Comparison of ENCODE assay signal across 27 mouse cellular contexts in genomic region chr15:62490548-62490947, GRCm38 (mm10).
"Had no signal": no experiment of that assay in that cellular context is flagged by ENCODE, and none has a peak within 500 bp of the region (broad histone marks: within the 10 kb centered on the region; RNA-seq: fewer than 3 reads in every experiment).

No protein-coding gene starts in this region.

- ATAC-seq: hindbrain, embryonic 16.5 days; inflammation-experienced regulatory T-cells, adult 6 months; intestine, embryonic 15.5 days; intestine, postnatal 0 days had no signal

- DNase-seq: gastrocnemius, adult 2 months; gastrocnemius, postnatal 10 days; gastrocnemius, postnatal 25 days; heart, adult 18-20 months; heart, postnatal 10 days; heart, postnatal 4 days; kidney, adult 18-20 months; kidney, adult 8-10 months; kidney, postnatal 10 days; kidney, postnatal 25 days; kidney, postnatal 4 days; liver; liver, embryonic 13.5 days had no signal

- H3K9me3 ChIP-seq: heart, embryonic 10.5 days; heart, embryonic 12.5 days; hindbrain, embryonic 10.5 days; hindbrain, embryonic 12.5 days; intestine, embryonic 15.5 days; limb, embryonic 10.5 days; limb, embryonic 12.5 days; liver, embryonic 13.5 days had no signal

- H3K9ac ChIP-seq: heart, embryonic 12.5 days; hindbrain, embryonic 12.5 days; hindbrain, embryonic 14.5 days; intestine, embryonic 15.5 days; limb, embryonic 12.5 days; liver, embryonic 13.5 days had no signal

- H3K36me3 ChIP-seq: heart, embryonic 10.5 days; heart, embryonic 12.5 days; hindbrain, embryonic 10.5 days; hindbrain, embryonic 12.5 days; intestine, embryonic 15.5 days; limb, embryonic 10.5 days; limb, embryonic 12.5 days; liver, embryonic 13.5 days had no signal

- H3K4me1 ChIP-seq: heart, embryonic 10.5 days; hindbrain, embryonic 10.5 days; hindbrain, embryonic 12.5 days; intestine, embryonic 15.5 days; liver, embryonic 13.5 days had no signal

- H3K27me3 ChIP-seq: heart, embryonic 12.5 days; hindbrain, embryonic 12.5 days; intestine, embryonic 15.5 days; limb, embryonic 12.5 days; liver, embryonic 13.5 days had no signal

- H3K4me3 ChIP-seq: gastrocnemius, adult 2 months; heart, embryonic 10.5 days; heart, embryonic 12.5 days; hindbrain, embryonic 10.5 days; hindbrain, embryonic 12.5 days; intestine, embryonic 15.5 days; layer of hippocampus, adult 2 months; left cerebral cortex, adult 2 months; limb, embryonic 10.5 days; limb, embryonic 12.5 days; liver, embryonic 13.5 days had no signal

- H3K4me2 ChIP-seq: heart, embryonic 12.5 days; hindbrain, embryonic 12.5 days; hindbrain, embryonic 14.5 days; intestine, embryonic 15.5 days; limb, embryonic 12.5 days; liver, embryonic 11.5 days; liver, embryonic 13.5 days had no signal

- H3K27ac ChIP-seq: gastrocnemius, adult 2 months; heart, embryonic 10.5 days; hindbrain, embryonic 10.5 days; hindbrain, embryonic 12.5 days; hindbrain, embryonic 14.5 days; intestine, embryonic 15.5 days; layer of hippocampus, adult 2 months; left cerebral cortex, adult 2 months; limb, embryonic 10.5 days; limb, embryonic 12.5 days; liver, embryonic 13.5 days had no signal
